Mouse (Mus musculus): ENCODE results near the gene Ciz1. TPM values are rescaled to one million over a fixed set of nuclear protein-coding genes. Genes with fewer than 3 reads are reported as not detected.
A peak's percentile ranks its signal among the peaks of the same experiment; 100 is the strongest.

Gene Ciz1
- polyA plus RNA-seq, 1 experiment from 2014 or later = 50.6 TPM

GRCm38 (mm10) chr2:32412742-32413531 lies 60.8 kb downstream of the Ciz1 start:
- Histone ChIP-seq H3K4me1 (peaks cover 16% of the 10 kb centered on the region), H3K4me2 (replicated peaks) (no peak overlapping the region), H3K9ac (no peak overlapping the region), H3K9me3 (no peaks in the 10 kb centered on the region), H3K27me3 (no peaks in the 10 kb centered on the region), H3K4me3 (no peak overlapping the region), H3K36me3 (peaks cover 43% of the 10 kb centered on the region), H3K27ac (no peak overlapping the region)
- ATAC-seq (ENCODE audit: insufficient number of reproducible peaks, insufficient read depth, low FRiP score, low TSS enrichment) = no peak
- 84% methylated on average over 6 of the region's 6 CpGs for WGBS

- no peak overlapping the region for H3K9ac ChIP-seq
- no peak overlapping the region for H3K4me2 ChIP-seq (replicated peaks)
- peaks cover 12% of the 10 kb centered on the region for H3K4me1 ChIP-seq
- WGBS = 48% methylated on average over 5 of the region's 5 CpGs
- H3K4me3 ChIP-seq = no peak overlapping the region
- H3K27ac ChIP-seq = no peak overlapping the region
- no peaks in the 10 kb centered on the region for H3K9me3 ChIP-seq
- no peak for ATAC-seq (ENCODE audit: insufficient number of reproducible peaks, insufficient read depth, low FRiP score, low TSS enrichment)
- H3K36me3 ChIP-seq = peaks cover 53% of the 10 kb centered on the region
- H3K27me3 ChIP-seq = no peaks in the 10 kb centered on the region
These were observed 61.8 kb downstream of the Ciz1 start for GRCm38 (mm10) chr2:32413936-32414335.

- H3K27ac ChIP-seq = no peak overlapping the region
- no peak overlapping the region for H3K4me2 ChIP-seq (replicated peaks)
- peaks cover 7% of the 10 kb centered on the region; the same call in 1 of the 2 replicates for H3K4me1 ChIP-seq
- H3K9me3 ChIP-seq = no peaks in the 10 kb centered on the region
- no peak for ATAC-seq (ENCODE audit: insufficient number of reproducible peaks, insufficient read depth, low FRiP score, low TSS enrichment)
- WGBS = 91% methylated on average over 12 of the region's 12 CpGs
- H3K27me3 ChIP-seq = no peaks in the 10 kb centered on the region
- no peak overlapping the region for H3K9ac ChIP-seq
- H3K36me3 ChIP-seq = peaks cover 72% of the 10 kb centered on the region
- H3K4me3 ChIP-seq = no peak overlapping the region
These were observed 63.7 kb downstream of the Ciz1 start for GRCm38 (mm10) chr2:32415801-32416200.

GRCm38 (mm10) chr2:32416556-32416955 lies 64.4 kb downstream of the Ciz1 start:
- no peak overlapping the region for H3K9ac ChIP-seq
- WGBS = 67% methylated on average over 2 of the region's 2 CpGs
- peaks cover 5% of the 10 kb centered on the region; the same call in 1 of the 2 replicates for H3K4me1 ChIP-seq
- H3K36me3 ChIP-seq = peaks cover 76% of the 10 kb centered on the region
- no peaks in the 10 kb centered on the region for H3K9me3 ChIP-seq
- no peak overlapping the region for H3K4me2 ChIP-seq (replicated peaks)
- ATAC-seq (ENCODE audit: insufficient number of reproducible peaks, insufficient read depth, low FRiP score, low TSS enrichment) = no peak
- no peak overlapping the region for H3K4me3 ChIP-seq
- no peak overlapping the region for H3K27ac ChIP-seq
- no peaks in the 10 kb centered on the region for H3K27me3 ChIP-seq

GRCm38 (mm10) chr2:32417486-32417885 lies 65.4 kb downstream of the Ciz1 start:
- H3K36me3 ChIP-seq = peaks cover 76% of the 10 kb centered on the region
- no peak overlapping the region for H3K27ac ChIP-seq
- H3K27me3 ChIP-seq = no peaks in the 10 kb centered on the region
- no peaks in the 10 kb centered on the region for H3K9me3 ChIP-seq
- ATAC-seq (ENCODE audit: insufficient number of reproducible peaks, insufficient read depth, low FRiP score, low TSS enrichment) = no peak
- H3K9ac ChIP-seq = no peak overlapping the region
- peaks cover 5% of the 10 kb centered on the region; the same call in 1 of the 2 replicates for H3K4me1 ChIP-seq
- no peak overlapping the region for H3K4me2 ChIP-seq (replicated peaks)
- 84% methylated on average over 8 of the region's 8 CpGs for WGBS
- no peak overlapping the region for H3K4me3 ChIP-seq

- Histone ChIP-seq H3K27me3 (no peaks in the 10 kb centered on the region), H3K36me3 (peaks cover 75% of the 10 kb centered on the region), H3K27ac (peak overlapping the region; percentile 2; the same call in 1 of the 2 replicates), H3K4me2 (replicated peaks) (no peak overlapping the region), H3K4me1 (peaks cover 15% of the 10 kb centered on the region), H3K9me3 (no peaks in the 10 kb centered on the region), H3K4me3 (no peak overlapping the region), H3K9ac (no peak overlapping the region)
- 54% methylated on average over 12 of the region's 12 CpGs for WGBS
- ATAC-seq (ENCODE audit: insufficient number of reproducible peaks, insufficient read depth, low FRiP score, low TSS enrichment) = no peak
These were observed 66.5 kb downstream of the Ciz1 start for GRCm38 (mm10) chr2:32418430-32419151.

- Histone ChIP-seq H3K36me3 (peaks cover 67% of the 10 kb centered on the region), H3K9ac (no peak overlapping the region), H3K4me2 (replicated peaks) (no peak overlapping the region), H3K27me3 (no peaks in the 10 kb centered on the region), H3K27ac (0 out of 2 replicates have a peak overlapping the region, but pooled peaks have one; percentile 25), H3K9me3 (no peaks in the 10 kb centered on the region), H3K4me3 (no peak overlapping the region), H3K4me1 (peaks cover 21% of the 10 kb centered on the region)
- WGBS = 89% methylated on average over 3 of the region's 3 CpGs
- no peak for ATAC-seq (ENCODE audit: insufficient number of reproducible peaks, insufficient read depth, low FRiP score, low TSS enrichment)
These were observed 67.2 kb downstream of the Ciz1 start for GRCm38 (mm10) chr2:32419359-32419758.

GRCm38 (mm10) chr2:32420066-32420608 lies 68.0 kb downstream of the Ciz1 start:
- peaks cover 29% of the 10 kb centered on the region for H3K4me1 ChIP-seq
- ATAC-seq (ENCODE audit: insufficient number of reproducible peaks, insufficient read depth, low FRiP score, low TSS enrichment) = no peak
- H3K9me3 ChIP-seq = no peaks in the 10 kb centered on the region
- 0 out of 2 replicates have a peak overlapping the region, but pooled peaks have one; percentile 25 for H3K27ac ChIP-seq
- H3K4me2 ChIP-seq (replicated peaks) = no peak overlapping the region
- WGBS = 91% methylated on average over 12 of the region's 12 CpGs
- no peak overlapping the region for H3K4me3 ChIP-seq
- H3K27me3 ChIP-seq = no peaks in the 10 kb centered on the region
- H3K9ac ChIP-seq = no peak overlapping the region
- peaks cover 60% of the 10 kb centered on the region for H3K36me3 ChIP-seq

GRCm38 (mm10) chr2:32420647-32421046 lies 68.5 kb downstream of the Ciz1 start:
- Histone ChIP-seq H3K27me3 (no peaks in the 10 kb centered on the region), H3K36me3 (peaks cover 55% of the 10 kb centered on the region), H3K4me2 (replicated peaks) (no peak overlapping the region), H3K9me3 (no peaks in the 10 kb centered on the region), H3K4me1 (peaks cover 33% of the 10 kb centered on the region), H3K4me3 (no peak overlapping the region), H3K27ac (no peak overlapping the region), H3K9ac (no peak overlapping the region)
- WGBS = 85% methylated on average over 6 of the region's 6 CpGs
- ATAC-seq (ENCODE audit: insufficient number of reproducible peaks, insufficient read depth, low FRiP score, low TSS enrichment) = no peak

- Histone ChIP-seq H3K4me3 (no peak overlapping the region), H3K9ac (no peak overlapping the region), H3K9me3 (no peaks in the 10 kb centered on the region), H3K27ac (no peak overlapping the region), H3K27me3 (no peaks in the 10 kb centered on the region), H3K36me3 (peaks cover 43% of the 10 kb centered on the region), H3K4me1 (peaks cover 33% of the 10 kb centered on the region), H3K4me2 (replicated peaks) (no peak overlapping the region)
- whole genome bisulfite sequencing = 91% methylated on average over 6 of the region's 6 CpGs
- ATAC-seq (ENCODE audit: insufficient number of reproducible peaks, insufficient read depth, low FRiP score, low TSS enrichment) = no peak
These were observed 69.7 kb downstream of the Ciz1 start for GRCm38 (mm10) chr2:32421851-32422251.

- peak; percentile 87 for ATAC-seq (ENCODE audit: insufficient number of reproducible peaks, insufficient read depth, low FRiP score, low TSS enrichment)
- peaks cover 45% of the 10 kb centered on the region for H3K4me1 ChIP-seq
These were observed 71.6 kb downstream of the Ciz1 start for GRCm38 (mm10) chr2:32423481-32424331.

More at GRCm38 (mm10) chr2:32423481-32424331, 71.6 kb downstream of the Ciz1 start:
- Histone ChIP-seq H3K4me2 (replicated peaks) (peak overlapping the region; percentile 84), H3K27me3 (no peaks in the 10 kb centered on the region), H3K4me3 (peak overlapping the region; percentile 40), H3K9ac (peak overlapping the region; percentile 39), H3K36me3 (peaks cover 25% of the 10 kb centered on the region), H3K9me3 (no peaks in the 10 kb centered on the region), H3K27ac (peak overlapping the region; percentile 90)
- 1% methylated on average over 14 of the region's 14 CpGs for WGBS
